In the genomic region with DNA sequence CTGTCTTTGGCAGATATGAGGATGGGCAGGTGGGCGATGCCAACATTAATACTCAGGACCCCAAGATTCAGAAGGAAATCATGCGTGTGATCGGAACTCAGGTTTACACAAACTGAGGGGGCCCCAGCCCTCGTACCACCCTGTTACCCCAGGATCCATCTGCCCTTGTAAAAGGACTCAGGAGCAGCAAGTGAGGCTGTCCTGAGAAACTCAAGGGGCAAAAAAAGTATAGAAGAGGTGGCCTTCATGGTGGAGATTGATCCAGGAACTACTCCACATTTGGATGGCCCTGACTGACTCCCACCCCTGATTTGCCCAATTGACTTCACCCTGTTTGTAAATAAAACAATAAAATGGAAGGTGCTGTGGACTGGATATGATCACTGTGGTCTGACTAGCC, we compare ENCODE assay signal across 34 mouse cellular contexts. TPM values are rescaled to one million over a fixed set of nuclear protein-coding genes. Genes with fewer than 3 reads are reported as not detected.
"Had no signal": no experiment of that assay in that cellular context is flagged by ENCODE, and none has a peak within 500 bp of the region (broad histone marks: within the 10 kb centered on the region; RNA-seq: fewer than 3 reads in every experiment).

No protein-coding gene starts in this region.

- DNase-seq: left cerebral cortex, postnatal 4 days; liver; liver, embryonic 13.5 days; liver, postnatal 0 days; lung, adult 18-20 months; lung, adult 2 months; lung, embryonic 14.5 days; lung, postnatal 10 days; lung, postnatal 14 days; lung, postnatal 36 days; lung, postnatal 4 days; midbrain, embryonic 14.5 days had no signal

- H3K4me1 ChIP-seq: limb, embryonic 10.5 days; limb, embryonic 12.5 days; limb, embryonic 13.5 days; limb, embryonic 15.5 days; lung, embryonic 15.5 days; midbrain, embryonic 12.5 days; midbrain, embryonic 13.5 days; midbrain, embryonic 15.5 days; neural tube, embryonic 12.5 days had no signal

- H3K4me2 ChIP-seq: limb, embryonic 12.5 days; limb, embryonic 13.5 days; limb, embryonic 15.5 days; liver, embryonic 11.5 days; liver, embryonic 12.5 days; liver, embryonic 13.5 days; liver, embryonic 15.5 days; lung, embryonic 14.5 days; lung, embryonic 15.5 days; midbrain, embryonic 12.5 days; midbrain, embryonic 13.5 days; midbrain, embryonic 15.5 days; neural tube, embryonic 12.5 days had no signal

- H3K4me3 ChIP-seq: left cerebral cortex, adult 2 months; limb, embryonic 10.5 days; limb, embryonic 12.5 days; limb, embryonic 13.5 days; limb, embryonic 15.5 days; liver, embryonic 12.5 days; liver, embryonic 13.5 days; liver, embryonic 15.5 days; lung, embryonic 15.5 days; megakaryocyte, embryonic 14.5 days; midbrain, embryonic 12.5 days; midbrain, embryonic 13.5 days; midbrain, embryonic 15.5 days; myocyte; neural tube, embryonic 12.5 days had no signal

- H3K9me3 ChIP-seq: limb, embryonic 10.5 days; limb, embryonic 12.5 days; limb, embryonic 13.5 days; limb, embryonic 15.5 days; liver, embryonic 12.5 days; liver, embryonic 13.5 days; liver, embryonic 15.5 days; lung, embryonic 15.5 days; megakaryocyte, embryonic 14.5 days; midbrain, embryonic 12.5 days; midbrain, embryonic 13.5 days; midbrain, embryonic 15.5 days; neural tube, embryonic 12.5 days had no signal

- H3K27me3 ChIP-seq: limb, embryonic 12.5 days; limb, embryonic 13.5 days; limb, embryonic 15.5 days; liver, embryonic 12.5 days; lung, embryonic 15.5 days; megakaryocyte, embryonic 14.5 days; midbrain, embryonic 12.5 days; midbrain, embryonic 13.5 days; midbrain, embryonic 15.5 days; neural tube, embryonic 12.5 days had no signal

- ATAC-seq: liver, embryonic 12.5 days; liver, postnatal 0 days; lung, postnatal 0 days; midbrain, embryonic 13.5 days; midbrain, embryonic 15.5 days; midbrain, embryonic 16.5 days had no signal

- H3K27ac ChIP-seq: left cerebral cortex, adult 2 months; limb, embryonic 10.5 days; limb, embryonic 12.5 days; limb, embryonic 13.5 days; limb, embryonic 15.5 days; liver, embryonic 12.5 days; liver, embryonic 13.5 days; liver, embryonic 14.5 days; liver, embryonic 15.5 days; lung, embryonic 15.5 days; macrophage; midbrain, embryonic 12.5 days; midbrain, embryonic 13.5 days; midbrain, embryonic 15.5 days; neural tube, embryonic 12.5 days had no signal

- H3K36me3 ChIP-seq: liver, embryonic 15.5 days had no signal

- H3K9ac ChIP-seq: limb, embryonic 12.5 days; limb, embryonic 13.5 days; limb, embryonic 15.5 days; liver, embryonic 12.5 days; liver, embryonic 13.5 days; liver, embryonic 14.5 days; liver, embryonic 15.5 days; liver, postnatal 0 days; lung, embryonic 14.5 days; lung, embryonic 15.5 days; midbrain, embryonic 12.5 days; midbrain, embryonic 13.5 days; midbrain, embryonic 15.5 days; neural tube, embryonic 12.5 days had no signal

RNA-seq across cellular contexts. Expression of a gene that starts 30.0 kb away (rescaled TPM):
- total RNA-seq: liver, adult 2 months; megakaryocyte progenitor cell, adult 5-6 weeks; megakaryocyte-erythroid progenitor cell, adult 5-6 weeks had no signal
